Mouse (Mus musculus) CD8-positive naive resting alpha-beta T cell, adult 2 months (primary cell): ENCODE measurements around the gene Pcdh15.

Experiments used
- DNase-seq, 2 experiments: peaks; one replicate each; pipeline ENCODE4 v3.0.0; 2022; ENCODE audit warnings: low read depth in 2 of 2, low spot score in 2 of 2

The Pcdh15 gene

DNA sequence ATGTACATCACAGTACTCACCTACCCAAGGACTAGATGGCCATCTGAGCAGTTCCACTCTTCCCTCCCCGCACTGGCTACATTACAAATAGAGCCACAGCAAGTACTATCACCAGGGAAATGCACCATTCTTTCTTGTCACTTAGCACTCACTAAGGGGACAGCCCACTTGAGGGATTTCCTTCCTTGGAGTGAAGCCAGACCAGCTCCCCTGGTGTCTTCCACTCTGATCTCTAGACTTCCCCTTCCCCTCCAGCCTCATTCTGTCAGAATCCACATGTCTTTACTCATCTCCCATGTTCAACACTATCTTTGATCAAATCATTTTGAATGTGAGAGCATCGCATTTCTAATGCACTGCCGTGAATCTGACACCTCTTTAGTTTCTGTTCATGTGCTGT is 1413.2 kb downstream of the Pcdh15 start:
- DNase-seq: no peak

DNA sequence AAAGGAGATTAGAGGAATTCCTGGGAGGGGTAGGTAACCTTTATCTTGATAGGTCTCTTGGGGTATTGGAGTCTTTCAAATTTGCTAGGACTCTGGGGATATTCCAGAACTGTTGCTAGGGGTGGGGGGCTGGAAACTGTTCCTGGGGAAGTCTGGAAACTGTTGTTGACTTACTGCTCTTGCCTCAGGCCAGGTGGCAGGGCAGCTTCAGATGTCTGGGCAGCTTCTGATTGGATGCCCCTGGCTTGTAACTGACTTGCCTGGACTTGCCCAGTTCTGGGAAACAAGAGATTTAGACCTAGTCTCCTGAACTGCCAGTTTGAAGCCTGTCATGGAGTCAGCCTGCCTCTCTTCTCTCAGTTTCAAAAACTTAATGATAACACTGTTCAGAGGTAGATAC is 1414.6 kb downstream of the Pcdh15 start:
- DNase-seq: no peak

DNA sequence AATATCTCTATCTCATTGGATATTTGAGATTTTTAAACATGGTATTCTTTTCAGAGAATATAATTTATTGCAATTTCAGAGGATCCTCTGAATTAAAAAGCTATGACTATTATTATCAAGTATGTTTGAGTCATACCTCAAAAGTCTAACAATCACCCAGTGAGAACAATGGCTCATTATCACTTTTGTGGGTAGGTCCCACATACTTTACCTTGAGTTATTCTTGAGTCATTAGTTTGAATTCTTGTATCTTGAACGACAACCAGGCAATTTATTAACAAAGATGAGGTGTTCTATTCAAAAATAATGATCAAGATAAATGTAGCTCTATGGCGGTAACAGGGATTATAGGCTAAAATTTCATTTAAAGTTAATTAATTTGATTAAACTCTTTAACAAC is 1439.2 kb downstream of the Pcdh15 start:
- DNase-seq: no peak

- DNase-seq: no peak
Measured at GRCm38 (mm10) chr10:74555326-74555725, 1456.2 kb downstream of the Pcdh15 start.

GRCm38 (mm10) chr10:74569603-74570002 is 1470.5 kb downstream of the Pcdh15 start:
- DNase-seq: no peak

DNA sequence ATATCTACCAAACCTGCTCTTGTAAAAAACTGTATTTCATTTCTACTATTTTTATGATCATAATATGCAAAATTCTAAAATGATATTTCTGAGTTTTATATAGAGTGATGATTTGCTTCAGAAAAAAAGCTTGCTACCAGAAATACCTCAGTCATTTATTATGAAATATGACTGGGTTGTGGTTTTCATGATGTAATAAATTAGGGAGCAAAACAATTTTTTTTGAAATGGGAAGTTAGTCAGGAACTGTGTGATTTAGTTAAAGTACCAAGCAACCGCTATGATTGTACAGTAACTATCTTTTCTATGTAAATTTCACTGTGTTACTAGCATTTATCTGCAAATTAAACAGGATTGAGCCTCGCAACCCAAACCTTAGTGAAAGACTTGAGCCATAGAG is 1480.8 kb downstream of the Pcdh15 start:
- DNase-seq: no peak

- DNase-seq: no peak
Measured at GRCm38 (mm10) chr10:74591799-74592198, 1492.7 kb downstream of the Pcdh15 start.

DNA sequence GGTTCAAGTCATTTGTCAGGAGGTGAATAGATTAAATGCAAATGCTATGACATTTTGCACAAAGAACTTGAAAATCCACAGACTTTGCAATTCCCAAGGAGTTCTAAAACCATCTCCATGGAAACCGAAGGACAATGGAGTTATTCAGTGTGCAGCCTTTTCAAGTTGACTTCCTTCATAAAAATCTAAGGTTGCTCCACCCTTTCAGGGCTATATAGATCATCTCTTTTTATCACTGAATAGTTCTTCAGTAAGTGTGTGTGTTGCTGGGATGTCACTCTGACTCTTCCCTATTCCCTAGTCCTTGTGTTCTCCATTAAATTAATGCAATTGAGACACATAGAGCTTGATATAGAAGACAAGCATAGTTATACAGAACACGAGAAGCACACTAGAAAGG is 1508.5 kb downstream of the Pcdh15 start:
- no peak for DNase-seq

DNA sequence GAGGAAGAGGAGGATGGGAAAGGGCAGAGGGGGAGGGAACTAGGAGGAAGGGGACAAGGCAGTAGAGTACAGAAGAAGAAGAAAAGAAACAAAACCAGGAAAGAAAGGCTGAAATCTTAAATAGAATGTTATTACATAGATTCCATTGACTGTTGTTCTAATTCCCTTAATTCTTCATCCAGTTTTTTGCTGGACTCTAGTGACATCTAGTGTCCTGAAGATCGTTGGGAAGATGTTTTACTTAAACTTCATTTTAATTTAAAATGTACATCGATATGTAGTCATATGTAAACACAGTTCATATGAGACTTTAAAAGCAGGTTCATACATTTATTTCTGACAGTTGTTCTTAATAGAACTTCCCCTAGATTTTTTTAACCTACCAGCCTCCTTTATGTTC is 1522.7 kb downstream of the Pcdh15 start:
- DNase-seq: no peak

DNA sequence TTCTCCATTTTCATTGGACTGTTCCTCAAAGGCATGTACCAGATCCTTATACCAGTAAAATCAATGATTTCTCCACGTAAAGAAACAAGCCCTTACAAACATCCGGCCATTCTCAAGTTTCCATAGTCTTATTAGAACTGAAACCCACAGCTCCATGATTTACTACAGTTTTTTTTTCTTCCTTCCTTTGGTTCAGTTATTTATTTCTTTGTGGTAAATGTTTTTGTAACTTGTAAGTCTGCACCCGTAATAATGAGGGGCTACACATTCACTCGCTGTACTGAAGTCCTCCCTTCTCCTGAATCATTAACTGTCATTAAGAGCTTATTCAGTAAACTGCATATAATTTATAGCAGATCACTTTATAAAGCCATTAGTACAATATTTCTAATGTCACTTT is 1526.6 kb downstream of the Pcdh15 start:
- DNase-seq: no peak

- DNase-seq: no peak
Measured at GRCm38 (mm10) chr10:74626596-74626995, 1527.5 kb downstream of the Pcdh15 start.

DNA sequence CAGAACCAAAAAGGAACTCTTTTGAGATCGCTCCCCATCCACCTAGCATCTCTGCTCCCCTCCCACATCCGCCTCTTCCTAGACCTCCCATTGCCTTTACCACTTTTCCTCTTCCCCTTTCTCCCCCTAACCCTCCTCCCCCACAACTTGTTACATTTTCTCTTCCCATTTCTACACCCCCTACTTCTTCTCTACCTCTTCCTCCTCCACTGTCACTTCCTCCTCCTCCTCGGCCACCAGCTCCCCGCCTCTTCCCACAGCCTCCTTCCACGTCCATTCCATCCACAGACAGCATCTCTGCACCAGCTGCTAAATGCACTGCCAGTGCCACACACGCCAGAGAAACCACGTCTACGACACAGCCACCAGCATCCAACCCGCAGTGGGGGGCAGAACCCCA is 1532.2 kb downstream of the Pcdh15 start:
- DNase-seq: no peak

DNA sequence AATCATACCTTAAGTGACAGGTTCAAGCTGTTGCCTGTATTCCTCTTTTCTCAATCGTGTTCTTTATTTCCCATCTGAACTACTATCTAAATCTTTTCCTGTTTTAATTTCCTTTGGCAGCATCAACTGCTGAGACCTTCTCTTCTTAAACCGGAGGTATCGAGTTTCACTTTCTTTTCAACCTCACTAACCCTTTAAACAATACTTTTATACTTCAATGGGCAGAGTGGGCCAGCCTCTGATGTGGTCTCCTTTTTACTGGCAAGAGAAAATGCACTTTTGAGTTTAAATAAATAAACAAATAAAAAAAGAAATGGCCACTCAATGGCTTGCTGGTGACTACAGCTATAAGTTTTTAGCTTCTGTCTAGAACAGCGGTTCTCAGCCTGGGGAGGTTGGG is 1537.9 kb downstream of the Pcdh15 start:
- DNase-seq: no peak

- DNase-seq: no peak
Measured at GRCm38 (mm10) chr10:74642125-74642524, 1543.0 kb downstream of the Pcdh15 start.

DNA sequence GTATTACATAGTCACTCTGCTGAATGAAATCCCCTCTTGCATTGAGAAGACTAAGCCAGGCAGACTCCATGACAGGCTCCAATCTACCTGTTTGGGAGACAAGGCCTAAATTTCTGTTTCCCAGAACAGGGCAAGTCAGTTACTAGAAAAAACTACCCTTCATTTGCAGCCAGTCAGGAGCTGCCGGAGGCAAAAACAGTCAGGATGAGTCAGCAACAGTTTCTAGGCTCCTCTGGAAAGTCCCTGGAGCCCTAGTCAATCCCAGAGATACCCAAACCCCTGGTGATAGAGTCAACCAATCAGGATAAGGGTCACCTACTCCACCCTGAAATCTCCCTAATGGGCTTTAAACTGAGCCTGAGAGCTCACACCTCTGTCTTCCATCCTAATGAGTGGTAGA is 1564.0 kb downstream of the Pcdh15 start:
- DNase-seq: no peak

- no peak for DNase-seq
Measured at GRCm38 (mm10) chr10:74680016-74680491, 1580.9 kb downstream of the Pcdh15 start.

- no peak for DNase-seq
Measured at GRCm38 (mm10) chr10:74680559-74680958, 1581.4 kb downstream of the Pcdh15 start.
